Mouse (Mus musculus): ENCODE data around the gene Gm28870.
"Not testable (repeated sequence)": the region's sequence is repeated elsewhere in the genome, so short reads cannot be mapped to it uniquely, and the experiment has no call there.

The Gm28870 gene

GRCm38 (mm10) chrY:50096976-50097375 lies at the start of gene Gm28870:
Gm28870 (plus strand) TSS chrY:50097276.
- DNase-seq (ENCODE audit: low read depth): not testable (repeated sequence)
